Mouse (Mus musculus) heart, adult 8-10 months (tissue): ENCODE results near the gene Scn1a. TPM values are rescaled to one million over a fixed set of nuclear protein-coding genes. Genes with fewer than 3 reads are reported as not detected.

Experiments used
- DNase-seq: peaks from one replicate; pipeline ENCODE4 v3.0.0; 2022; ENCODE audit warnings: low spot score
- total RNA-seq, 4 experiments: library from RNA; stranded (reverse); gene quantifications; 2 replicates each; pipeline ENCODE4 v1.2.4; 2022

Gene Scn1a
- total RNA-seq: under 1 TPM in 1 of 4 experiments, not detected in 3; 0.05 TPM

DNA sequence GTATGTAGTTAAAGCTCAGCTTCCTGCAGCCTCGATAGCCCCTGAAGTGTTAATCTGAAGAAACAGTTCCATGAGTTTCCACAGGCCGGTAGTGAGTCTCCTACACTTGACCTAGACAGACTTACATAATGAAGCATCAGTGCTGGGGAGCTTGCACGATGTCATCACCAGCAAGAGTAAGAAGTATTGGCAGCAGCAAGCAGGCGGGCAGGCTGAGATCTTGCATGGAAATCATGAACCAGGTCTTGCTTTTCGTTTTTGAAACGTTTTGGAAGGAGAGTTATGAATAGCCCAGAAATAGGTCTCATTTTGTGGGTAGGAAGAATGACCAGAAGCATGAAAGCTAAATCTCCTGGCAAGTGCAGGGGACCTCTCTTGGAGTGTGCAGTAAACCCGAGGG is at the start of gene Scn1a:
Scn1a (minus strand) TSS at position 130 of the 400 bp plus-strand sequence.
- no peak for DNase-seq

DNA sequence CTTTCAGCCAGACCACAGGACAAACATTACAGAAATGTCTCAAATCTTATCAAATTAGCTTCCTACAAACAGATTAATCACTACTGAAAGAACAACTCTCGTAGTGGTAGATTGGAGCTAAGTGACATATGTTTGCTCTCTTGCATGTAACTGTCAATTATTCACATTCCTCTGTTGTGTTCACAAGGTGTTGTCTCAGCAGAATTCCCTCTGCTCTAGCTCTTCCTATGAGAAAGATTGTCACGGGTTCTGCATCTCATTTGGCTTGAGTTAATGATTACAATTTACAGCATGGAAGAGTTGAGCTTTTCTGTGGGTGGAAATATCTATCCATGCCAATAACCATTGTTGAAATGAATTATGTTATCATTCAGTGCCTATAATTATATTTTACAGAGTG is 37.8 kb upstream of the Scn1a start:
- DNase-seq: no peak

DNA sequence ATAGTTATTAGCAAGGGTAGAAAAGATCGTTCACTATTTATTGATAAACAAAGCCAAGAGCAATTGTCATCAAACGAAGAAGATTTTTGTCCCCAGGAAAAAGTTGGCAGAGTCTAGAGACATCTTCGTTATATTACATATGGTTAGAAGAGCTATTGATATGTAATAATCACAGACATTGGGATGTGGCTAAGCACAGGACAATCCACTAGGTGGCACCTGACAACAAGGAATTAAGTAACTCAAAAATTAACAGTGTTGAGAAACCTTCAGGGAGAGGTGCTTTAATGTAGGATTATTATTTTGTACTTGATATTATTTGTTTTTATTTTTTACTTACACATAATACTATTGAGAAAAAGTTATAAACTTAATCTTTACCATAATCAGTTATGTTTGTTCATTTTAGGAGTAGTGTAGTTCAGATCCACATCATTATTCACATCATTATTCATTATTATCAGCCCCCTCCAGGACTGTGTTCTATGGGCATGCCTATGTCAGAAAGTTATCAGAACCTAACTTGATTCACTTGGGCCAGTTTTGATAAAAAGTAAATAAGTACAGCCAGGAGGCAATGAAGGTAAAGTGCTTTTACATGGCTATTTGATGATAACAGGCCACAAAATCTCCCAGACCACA is 32.7 kb upstream of the Scn1a start:
- peak; percentile 6 for DNase-seq

DNA sequence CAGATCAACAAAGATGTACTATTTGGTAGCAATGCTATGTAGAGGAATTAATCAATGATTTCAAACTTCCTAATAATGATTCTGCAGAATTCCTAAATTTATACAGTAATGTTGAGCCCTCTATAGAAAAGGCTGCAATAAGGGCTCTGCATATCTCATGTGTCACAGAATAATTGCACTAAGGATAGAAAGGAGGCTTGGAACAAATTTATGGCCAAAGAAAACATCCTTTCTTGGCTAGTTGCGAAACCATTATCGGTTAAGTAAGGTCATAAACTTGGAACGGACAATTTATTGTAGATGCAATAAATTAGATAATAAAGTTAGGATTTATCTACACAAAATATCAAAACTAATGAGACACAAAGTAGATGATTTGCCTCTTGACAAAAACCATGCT is 24.8 kb upstream of the Scn1a start:
- no peak for DNase-seq

DNA sequence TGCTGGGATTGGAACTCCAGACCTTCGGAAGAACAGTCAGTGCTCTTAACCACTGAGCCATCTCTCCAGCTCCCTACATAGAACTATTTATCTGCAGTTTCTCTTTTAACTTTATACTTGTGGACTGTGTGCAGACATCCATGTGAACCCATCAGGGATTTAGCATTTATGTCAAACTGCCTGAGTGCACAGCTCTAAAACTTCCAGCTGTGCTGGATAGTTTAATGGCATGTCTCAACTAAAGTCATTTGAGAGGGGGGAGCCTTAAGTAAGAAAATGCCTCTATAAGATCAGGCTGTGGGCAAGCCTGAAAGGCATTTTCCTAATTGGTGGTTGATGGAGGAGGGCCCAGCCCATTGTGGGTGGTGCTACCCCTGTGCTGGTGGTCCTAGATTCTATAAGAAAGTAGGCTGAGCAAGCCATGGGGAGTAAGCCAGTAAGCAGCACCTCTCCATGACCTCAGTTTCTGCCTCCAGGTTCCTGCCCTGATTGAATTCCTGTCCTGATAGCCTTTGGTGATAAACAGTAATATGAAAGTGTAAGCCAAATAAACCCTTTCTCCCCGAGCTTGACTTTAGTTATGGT is 24.3 kb upstream of the Scn1a start:
- DNase-seq: no peak

DNA sequence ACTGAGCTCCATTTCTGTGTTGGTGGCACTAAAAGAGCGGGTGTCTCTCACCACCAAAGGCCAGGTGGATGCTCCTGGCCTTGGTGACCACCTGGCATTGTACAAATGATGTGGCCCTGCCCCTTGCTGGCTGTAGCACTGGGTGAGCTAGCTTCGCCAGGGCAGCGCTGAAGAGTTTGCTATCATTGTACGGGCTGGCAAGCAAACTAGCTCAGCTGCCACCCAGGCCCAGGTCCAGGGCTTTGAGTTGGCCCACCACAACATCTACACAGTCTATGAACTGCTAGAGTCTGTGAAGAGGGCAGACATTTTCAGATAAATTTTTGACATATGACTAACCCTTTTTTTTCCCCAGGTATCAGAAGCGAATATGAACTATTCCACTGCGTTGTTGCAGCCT is 23.3 kb upstream of the Scn1a start:
- DNase-seq: no peak

DNA sequence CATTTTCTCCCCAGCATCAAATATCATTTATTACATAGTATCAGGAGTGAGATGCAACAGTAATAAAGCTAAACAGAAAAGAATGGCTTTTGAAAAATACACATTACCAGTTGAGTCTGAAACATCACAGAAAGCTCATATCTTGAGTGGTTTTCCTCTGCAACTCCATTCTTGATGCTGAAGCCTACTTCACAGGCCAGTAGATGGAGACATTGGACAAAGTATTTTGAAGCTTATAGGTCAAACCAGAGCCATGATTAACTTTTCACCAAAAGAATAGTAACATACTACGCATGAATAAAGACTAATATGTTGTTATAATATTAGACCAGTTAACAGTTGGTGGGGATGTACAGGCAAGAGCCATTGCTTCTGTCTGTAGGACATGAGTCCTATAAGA is 21.8 kb upstream of the Scn1a start:
- no peak for DNase-seq

DNA sequence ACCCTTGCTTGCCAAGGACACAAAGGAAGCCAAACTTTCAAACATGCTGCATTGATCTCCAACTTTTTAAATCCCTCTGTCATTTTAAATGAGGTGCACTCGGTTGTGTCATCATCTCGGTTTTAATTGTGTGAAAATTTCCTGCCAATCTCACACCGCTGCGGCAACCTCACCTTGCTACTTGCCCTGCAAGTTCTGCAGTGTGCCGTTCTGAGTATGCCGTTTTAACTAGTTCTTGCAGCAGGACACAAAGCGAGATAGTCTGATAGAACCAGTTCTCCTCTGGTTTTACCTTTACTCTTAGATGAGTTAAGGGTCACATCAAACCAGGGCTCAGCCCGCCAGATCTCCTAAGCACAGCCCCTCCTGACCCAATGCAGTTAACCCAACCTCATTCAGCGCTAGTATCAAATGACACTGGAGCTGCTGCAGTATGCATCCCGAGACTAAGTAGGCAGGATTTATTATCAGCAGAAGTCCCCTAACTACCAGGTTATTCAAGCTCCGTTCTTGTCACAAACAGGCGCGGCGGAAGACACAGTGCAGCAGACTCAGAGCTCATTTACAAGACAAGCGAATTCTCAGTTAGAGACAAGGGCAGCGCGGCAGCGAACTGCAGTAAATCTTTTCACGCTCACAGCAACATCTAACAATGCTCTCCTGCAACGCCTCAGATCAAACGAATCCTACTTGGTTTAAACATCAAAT is 722 bp downstream of the Scn1a start:
- no peak for DNase-seq

DNA sequence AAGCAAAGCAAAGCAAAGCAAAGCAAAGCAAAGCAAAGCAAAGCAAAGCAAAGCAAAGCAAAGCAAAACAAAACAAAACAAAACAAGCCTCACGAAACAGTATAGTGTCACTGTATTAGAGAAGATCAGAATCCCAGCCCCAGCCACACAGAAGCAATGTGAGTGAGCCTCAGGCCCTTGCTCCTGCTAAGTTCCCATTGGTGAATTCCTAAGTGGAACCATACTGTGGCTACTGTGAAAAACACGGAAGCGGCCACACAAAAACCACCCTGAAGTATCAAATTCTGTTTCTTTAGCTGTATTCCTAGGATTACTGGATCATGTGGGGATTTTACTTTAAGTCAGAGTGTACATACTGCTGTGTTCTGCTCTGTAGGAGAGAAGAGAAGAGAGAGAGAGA is 4.4 kb downstream of the Scn1a start:
- no peak for DNase-seq

DNA sequence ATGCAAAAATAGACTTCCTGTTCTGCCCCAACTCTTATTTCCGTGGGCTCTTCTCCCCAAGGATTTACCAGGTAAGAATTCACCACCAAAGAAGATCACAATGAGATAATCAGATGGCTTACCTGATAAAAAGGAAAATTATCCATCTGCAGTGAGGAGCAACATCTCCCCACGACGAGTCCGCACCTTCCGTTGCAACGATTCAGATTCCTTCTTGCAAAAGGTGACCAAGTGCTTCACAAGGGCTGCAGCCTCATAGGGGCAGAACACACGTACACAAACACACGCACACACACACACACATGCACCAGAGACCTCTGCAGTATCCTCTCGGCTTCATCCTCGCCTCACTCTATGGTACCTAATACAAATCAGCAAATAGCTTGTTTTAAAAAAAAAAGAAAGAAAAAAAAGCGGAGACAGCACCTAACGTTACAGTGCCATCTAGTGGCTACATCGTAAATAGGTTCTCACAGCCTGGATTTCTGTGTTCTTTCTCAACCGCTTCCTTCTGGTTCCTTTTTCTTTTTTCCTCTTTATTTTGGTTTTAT is 30.8 kb downstream of the Scn1a start:
- DNase-seq: peak; percentile 20

DNA sequence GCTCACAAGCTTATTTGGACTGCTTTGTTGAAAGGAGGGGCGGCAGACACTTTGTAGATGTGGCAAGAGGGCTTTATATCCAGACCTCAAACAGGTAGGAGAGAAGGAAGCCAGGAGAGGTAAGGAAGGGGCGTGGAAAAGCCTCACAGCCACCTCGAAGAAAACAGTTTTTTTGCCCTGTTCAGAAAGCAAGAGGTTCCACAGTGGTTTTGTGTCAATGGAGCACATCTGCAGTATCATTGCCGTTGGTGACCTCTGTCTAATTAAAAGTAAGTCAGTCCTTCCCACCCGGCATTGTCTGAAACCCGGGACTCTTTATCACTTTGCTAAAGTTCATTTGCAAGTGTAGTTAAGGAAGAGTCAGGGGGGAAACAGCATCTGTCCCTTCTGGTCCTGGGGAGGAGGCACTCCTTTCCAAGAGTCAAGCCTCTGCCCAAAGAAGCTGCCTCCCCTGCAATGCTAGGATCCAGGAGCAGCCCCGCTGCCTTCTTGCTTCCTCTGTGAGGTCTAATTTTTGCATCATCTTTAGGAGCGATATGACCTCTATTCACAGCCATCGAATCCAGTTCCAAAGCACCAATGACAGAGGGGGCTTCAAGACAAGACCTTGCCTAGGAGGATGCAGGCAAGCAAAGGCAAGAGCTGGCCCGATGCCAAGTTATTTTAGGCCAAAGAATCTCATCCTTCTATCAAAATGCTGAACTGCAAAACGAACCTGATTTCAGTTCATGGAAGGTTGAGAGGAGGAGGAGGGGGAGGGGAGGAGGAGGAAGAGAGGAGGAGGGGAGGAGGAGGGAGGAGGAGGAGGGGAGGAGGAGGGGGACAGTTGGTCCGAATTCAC is 31.5 kb downstream of the Scn1a start:
- no peak for DNase-seq

DNA sequence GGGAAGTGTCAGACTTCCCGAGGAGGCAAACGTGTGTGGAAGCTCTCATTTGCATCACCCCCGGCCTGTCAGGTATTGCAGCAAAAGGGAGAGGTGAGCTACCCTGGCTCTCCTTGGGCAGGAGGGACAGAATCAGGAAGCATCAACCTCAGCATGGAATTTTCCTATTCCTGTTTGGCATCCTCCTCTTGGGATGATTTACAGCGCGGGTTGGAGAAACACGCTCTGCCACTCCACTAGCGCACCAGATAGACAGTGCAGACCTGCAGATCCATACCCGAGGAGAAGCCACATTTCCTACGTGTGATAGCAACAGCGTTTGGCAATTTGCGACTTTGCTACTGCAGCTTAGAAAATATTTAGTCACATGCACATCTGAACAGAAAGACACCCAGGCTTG is 32.2 kb downstream of the Scn1a start:
- no peak for DNase-seq

DNA sequence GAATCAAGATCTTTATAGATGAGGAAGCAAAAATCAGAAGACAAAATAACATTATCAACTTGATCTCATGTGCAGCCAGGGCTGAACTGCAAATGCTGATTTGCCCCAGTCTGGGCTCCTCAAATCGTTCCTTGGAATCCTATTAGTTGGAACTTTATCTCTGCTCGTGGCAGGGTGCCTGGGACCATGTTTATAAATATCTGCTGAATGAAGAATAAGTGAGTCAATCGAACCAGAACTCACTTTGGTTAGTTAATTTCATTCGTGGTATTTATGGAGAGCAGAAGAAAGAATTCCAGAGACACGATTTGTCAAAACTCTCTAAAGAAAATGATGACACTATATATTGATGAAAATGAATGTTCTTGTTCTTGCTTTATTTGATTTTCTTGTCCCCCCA is 48.1 kb downstream of the Scn1a start:
- DNase-seq: no peak

DNA sequence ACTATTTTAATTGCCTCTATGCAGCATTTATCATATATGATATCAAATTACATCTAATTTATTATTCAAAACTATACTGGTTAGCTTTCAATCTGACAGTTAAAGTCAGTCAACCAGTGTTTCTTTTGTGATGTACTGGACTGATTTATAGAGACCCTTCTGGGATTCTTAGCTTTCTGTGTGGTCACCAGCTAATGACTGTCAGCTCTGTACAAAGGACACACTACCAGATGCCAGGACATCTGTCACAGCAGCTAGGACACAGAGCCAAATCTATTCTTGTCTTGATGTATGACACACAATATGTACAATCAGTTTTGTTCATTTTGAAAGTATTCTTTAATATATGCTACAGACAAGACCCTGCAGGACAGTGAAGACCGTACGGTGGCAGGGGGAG is 72.7 kb downstream of the Scn1a start:
- DNase-seq: no peak

DNA sequence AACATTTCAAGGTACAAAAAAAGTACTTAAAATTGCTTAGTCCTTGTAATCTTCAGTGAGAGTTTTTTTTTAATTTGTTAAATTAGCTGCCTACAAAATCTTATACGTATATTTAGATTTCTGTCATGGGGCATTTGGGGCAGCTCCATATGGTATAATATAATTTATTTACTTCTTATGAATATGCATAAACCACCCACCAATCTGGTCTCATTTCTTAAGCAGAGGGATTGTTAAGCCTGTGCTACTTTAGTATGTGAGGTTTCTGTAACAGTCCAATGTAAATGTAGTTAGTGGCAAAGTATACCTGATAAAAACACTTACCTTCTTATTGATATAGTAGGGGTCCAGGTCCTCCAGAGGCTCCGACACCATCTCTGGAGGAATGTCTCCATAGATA is 90.0 kb downstream of the Scn1a start:
- DNase-seq: no peak

DNA sequence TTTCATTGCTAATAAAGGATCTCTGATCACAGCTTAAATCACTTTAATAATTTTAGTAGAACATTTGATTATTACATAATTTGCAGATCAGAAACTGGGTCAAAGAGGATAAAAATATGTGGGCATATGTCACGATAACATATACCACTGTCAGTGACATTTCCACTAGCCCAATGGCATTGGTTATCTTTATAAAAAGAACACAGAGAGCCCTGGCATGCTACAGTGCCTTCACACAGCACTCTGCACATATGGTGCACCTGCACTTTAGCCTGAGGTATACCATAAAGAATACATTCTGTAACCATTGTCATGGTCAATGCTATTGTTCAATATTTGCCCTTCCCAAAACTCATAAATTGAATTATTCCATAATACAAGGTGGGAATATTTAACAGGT is 94.0 kb downstream of the Scn1a start:
- no peak for DNase-seq

DNA sequence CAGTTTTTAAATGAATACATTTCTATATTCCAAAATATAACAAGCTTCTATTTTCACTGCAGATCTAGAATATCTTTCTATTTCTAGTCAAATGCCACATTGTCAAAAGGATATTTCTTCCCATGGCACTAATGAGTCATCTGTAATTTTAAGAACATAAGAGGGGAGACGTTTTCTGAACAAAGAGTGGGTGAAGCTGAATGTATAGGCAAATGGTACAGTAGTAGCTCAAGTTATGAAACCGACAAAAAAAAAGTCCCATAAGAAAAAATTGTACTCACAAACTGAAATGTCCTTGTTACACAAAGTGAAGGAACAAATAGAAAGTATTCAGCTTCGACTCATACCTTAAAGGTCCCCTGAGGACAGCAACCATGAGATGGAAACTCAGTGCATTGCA is 94.5 kb downstream of the Scn1a start:
- no peak for DNase-seq

DNA sequence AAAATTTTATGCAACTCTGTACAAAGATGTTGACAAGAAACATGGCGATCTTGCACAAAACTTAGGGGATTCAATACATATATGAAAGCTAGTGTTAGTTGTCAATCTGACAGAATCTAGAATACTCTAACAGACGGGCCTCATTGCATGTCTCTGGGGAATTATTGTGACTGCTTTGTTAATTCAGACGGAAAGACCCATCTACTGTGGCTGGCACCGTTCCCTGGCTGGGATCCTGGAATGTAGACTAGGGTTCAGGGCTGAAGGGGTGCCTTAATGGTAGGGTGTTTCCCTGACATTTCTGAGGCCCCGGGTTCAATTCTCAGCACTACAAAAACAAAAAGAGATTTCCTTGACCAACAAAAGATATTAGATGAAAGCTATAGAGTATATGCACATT is 103.2 kb downstream of the Scn1a start:
- DNase-seq: no peak

DNA sequence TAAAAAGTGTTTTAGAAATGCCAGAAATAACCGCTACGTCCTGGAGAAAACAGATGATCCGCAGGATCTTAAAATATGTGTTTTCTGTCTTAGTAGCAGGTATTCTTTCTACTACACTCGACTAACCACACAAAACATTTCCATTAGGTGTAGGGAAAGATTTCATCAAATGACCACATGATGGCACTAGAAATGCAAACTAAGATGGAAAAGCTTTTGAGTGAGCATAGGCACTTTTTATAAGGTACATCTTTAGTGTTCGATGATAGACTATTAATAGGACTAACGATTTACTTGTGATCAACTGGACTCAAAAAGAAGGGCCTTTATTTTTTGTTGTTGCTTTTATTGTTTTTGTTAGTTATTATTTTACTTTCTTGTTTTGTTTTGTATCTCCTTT is 104.2 kb downstream of the Scn1a start:
- no peak for DNase-seq

DNA sequence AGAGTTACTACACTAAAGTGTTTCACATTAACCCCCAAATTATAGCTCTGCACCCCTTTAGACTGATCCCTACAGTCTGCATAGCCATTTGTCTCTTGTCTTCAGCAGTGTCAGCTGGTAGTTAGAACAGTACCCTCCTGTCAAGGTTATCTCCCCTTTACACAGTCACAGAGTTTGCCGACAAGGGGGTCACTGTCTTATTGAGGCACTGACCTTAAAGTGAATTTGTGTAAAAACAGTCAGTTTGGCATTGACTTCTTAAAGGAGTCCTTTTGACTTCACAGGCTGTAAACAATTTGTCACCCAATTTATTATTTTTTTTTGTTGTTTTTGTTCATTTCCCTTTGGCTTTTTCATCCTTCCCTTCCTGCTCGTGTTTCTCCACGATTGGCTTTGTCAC is 168.1 kb downstream of the Scn1a start:
- DNase-seq: no peak

DNA sequence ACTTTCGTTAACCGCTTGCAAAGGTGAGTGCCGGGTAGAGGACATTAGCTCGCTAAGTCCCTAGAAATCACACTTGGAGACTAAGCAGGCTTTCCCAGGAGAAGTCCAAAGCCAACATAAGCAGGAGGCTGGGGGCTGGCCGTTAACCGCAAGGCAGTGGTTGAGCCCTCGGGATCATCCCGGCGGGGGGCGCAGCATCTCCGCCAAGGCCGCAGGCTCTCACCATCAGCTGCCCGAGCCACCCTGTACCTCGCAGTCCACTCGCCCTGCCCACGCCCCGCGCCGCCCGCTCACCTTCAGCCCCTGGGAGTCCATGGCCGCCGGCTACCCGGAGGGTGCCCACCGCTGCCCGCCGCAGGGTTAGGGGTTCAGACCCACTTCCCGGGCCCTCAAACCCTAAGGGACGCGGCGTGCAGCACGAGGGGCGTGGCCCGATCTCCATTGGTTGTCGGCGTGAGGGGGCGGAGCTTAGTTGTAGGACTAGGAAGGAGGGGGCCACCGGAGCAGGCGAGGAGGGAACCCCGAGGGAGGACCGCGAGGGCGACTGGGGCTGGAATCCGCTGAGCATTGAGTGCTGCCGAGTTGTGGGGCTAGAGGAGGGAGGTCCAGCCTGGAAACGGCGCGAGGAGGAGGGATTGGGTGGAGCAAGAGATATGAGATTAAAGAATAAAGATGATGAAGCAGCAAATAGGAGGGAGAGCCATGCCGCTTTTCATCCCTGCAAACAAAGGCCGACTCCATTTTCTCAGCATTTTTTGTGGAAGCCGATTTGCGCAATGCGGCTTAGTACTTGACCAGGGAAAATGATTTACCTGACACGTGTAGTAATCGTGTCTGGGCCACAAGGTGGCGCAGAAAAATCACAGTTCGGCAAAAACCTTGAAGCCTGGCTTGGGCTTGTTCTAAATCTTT is 184.2 kb downstream of the Scn1a start, which contains the start of gene Ttc21b:
Ttc21b (minus strand) TSS at position 398 of the 912 bp plus-strand sequence.
- DNase-seq: peak; percentile 95
